Mouse (Mus musculus) midbrain, embryonic 13.5 days (tissue): Measurements from ENCODE around the gene Nat10. TPM values are rescaled to one million over a fixed set of nuclear protein-coding genes. Genes with fewer than 3 reads are reported as not detected.

ENCODE experiments used
- ATAC-seq: fragments of 200-750 bp; cut with Nextera tagmentation; 2 replicates; pipeline ENCODE4 v1.8.0; 2017; ENCODE audit warnings: mild to moderate bottlenecking, moderate TSS enrichment, moderate library complexity
- H3K27ac ChIP-seq: fragments of 300-500 bp; sonication (generic); 2 replicates; pipeline ENCODE4 v1.5.1; 2015; ENCODE audit warnings: inconsistent platforms, mild to moderate bottlenecking, moderate library complexity
- H3K27me3 ChIP-seq: fragments of 300-500 bp; sonication (generic); 2 replicates; pipeline ENCODE4 v1.6.1; 2015; ENCODE audit warnings: mild to moderate bottlenecking, inconsistent platforms
- H3K36me3 ChIP-seq: fragments of 300-500 bp; sonication (generic); 2 replicates; pipeline ENCODE4 v1.6.1; 2015; ENCODE audit warnings: mild to moderate bottlenecking, inconsistent platforms
- H3K4me1 ChIP-seq: fragments of 300-500 bp; sonication (generic); replicated peaks from 2 replicates; pipeline ENCODE4 v1.6.1; 2015; ENCODE audit warnings: inconsistent platforms
- H3K4me2 ChIP-seq: fragments of 300-500 bp; sonication (generic); replicated peaks from 2 replicates; pipeline ENCODE4 v1.6.1; 2015; ENCODE audit warnings: moderate library complexity, mild to moderate bottlenecking, inconsistent platforms
- H3K4me3 ChIP-seq: fragments of 300-500 bp; sonication (generic); replicated peaks from 2 replicates; pipeline ENCODE4 v1.5.1; 2015; ENCODE audit warnings: mild to moderate bottlenecking, inconsistent platforms
- H3K9ac ChIP-seq: fragments of 300-500 bp; sonication (generic); replicated peaks from 2 replicates; pipeline ENCODE4 v1.6.1; 2015; ENCODE audit warnings: mild to moderate bottlenecking, inconsistent platforms
- H3K9me3 ChIP-seq: fragments of 300-500 bp; sonication (generic); 2 replicates; pipeline ENCODE4 v1.6.1; 2016; ENCODE audit warnings: mild to moderate bottlenecking, inconsistent platforms
- WGBS: fragments of 180-500 bp; shearing (Covaris S2); methylation state at CpG from one replicate; pipeline ENCODE4 v1.1.7; 2015; 5-methylcytosine and 5-hydroxymethylcytosine counted together
- polyA plus RNA-seq: library from polyadenylated mRNA; unstranded; fragments of >200 nt; fragmentation: Nextera tagmentation; extraction: Ambion mirVana; gene quantifications from 2 replicates; pipeline ENCODE4 v1.2.1, GENCODE M21; 2015

Nat10 gene
- polyA plus RNA-seq, 1 experiment from 2014 or later, result 19.0 TPM

GRCm38 (mm10) chr2:103687143-103687542, 73.9 kb downstream of the Nat10 start:
- H3K27ac ChIP-seq, result no peak overlapping the region
- 0 out of 2 replicates have a peak, but pooled peaks cover 4% of the 10 kb centered on the region for H3K36me3 ChIP-seq
- ATAC-seq, result no peak; the same call in 1 of the 2 replicates
- no peak overlapping the region for H3K4me3 ChIP-seq
- no peak overlapping the region for H3K4me2 ChIP-seq
- H3K27me3 ChIP-seq, result 0 out of 2 replicates have a peak, but pooled peaks cover 3% of the 10 kb centered on the region
- H3K9me3 ChIP-seq, result no peaks in the 10 kb centered on the region; the same call in 1 of the 2 replicates
- peaks cover 34% of the 10 kb centered on the region for H3K4me1 ChIP-seq
- H3K9ac ChIP-seq, result no peak overlapping the region

- Histone ChIP-seq H3K4me2 (no peak overlapping the region), H3K9ac (no peak overlapping the region), H3K9me3 (no peaks in the 10 kb centered on the region; the same call in 1 of the 2 replicates), H3K4me3 (no peak overlapping the region), H3K4me1 (peaks cover 26% of the 10 kb centered on the region), H3K36me3 (0 out of 2 replicates have a peak, but pooled peaks cover 4% of the 10 kb centered on the region), H3K27me3 (no peaks in the 10 kb centered on the region), H3K27ac (no peak overlapping the region)
- 90% methylated on average over 4 of the region's 4 CpGs for WGBS
- no peak for ATAC-seq
Observed at GRCm38 (mm10) chr2:103685581-103685980, 75.5 kb downstream of the Nat10 start.

GRCm38 (mm10) chr2:103684926-103685577, 76.0 kb downstream of the Nat10 start:
- WGBS, result 78% methylated on average over 7 of the region's 7 CpGs
- no peak overlapping the region for H3K4me3 ChIP-seq
- H3K4me1 ChIP-seq, result peaks cover 21% of the 10 kb centered on the region
- H3K27ac ChIP-seq, result no peak overlapping the region
- no peak for ATAC-seq
- H3K27me3 ChIP-seq, result no peaks in the 10 kb centered on the region
- H3K36me3 ChIP-seq, result 0 out of 2 replicates have a peak, but pooled peaks cover 4% of the 10 kb centered on the region
- no peaks in the 10 kb centered on the region; the same call in 1 of the 2 replicates for H3K9me3 ChIP-seq
- no peak overlapping the region for H3K9ac ChIP-seq
- no peak overlapping the region for H3K4me2 ChIP-seq

GRCm38 (mm10) chr2:103684431-103684830, 76.6 kb downstream of the Nat10 start:
- Histone ChIP-seq H3K27me3 (no peaks in the 10 kb centered on the region), H3K9ac (no peak overlapping the region), H3K36me3 (0 out of 2 replicates have a peak, but pooled peaks cover 4% of the 10 kb centered on the region), H3K4me2 (no peak overlapping the region), H3K9me3 (no peaks in the 10 kb centered on the region; the same call in 1 of the 2 replicates), H3K27ac (no peak overlapping the region), H3K4me1 (peaks cover 19% of the 10 kb centered on the region), H3K4me3 (no peak overlapping the region)
- no peak for ATAC-seq
- WGBS, result 87% methylated on average over 2 of the region's 2 CpGs

GRCm38 (mm10) chr2:103682927-103683442, 78.1 kb downstream of the Nat10 start:
- Histone ChIP-seq H3K9me3 (no peaks in the 10 kb centered on the region), H3K4me2 (no peak overlapping the region), H3K9ac (no peak overlapping the region), H3K4me1 (peaks cover 16% of the 10 kb centered on the region), H3K4me3 (no peak overlapping the region), H3K36me3 (0 out of 2 replicates have a peak, but pooled peaks cover 4% of the 10 kb centered on the region), H3K27me3 (no peaks in the 10 kb centered on the region), H3K27ac (no peak overlapping the region)
- WGBS, result 75% methylated on average over 9 of the region's 9 CpGs
- no peak for ATAC-seq

GRCm38 (mm10) chr2:103682261-103682722, 78.8 kb downstream of the Nat10 start:
- H3K9ac ChIP-seq, result no peak overlapping the region
- ATAC-seq, result no peak
- peaks cover 9% of the 10 kb centered on the region for H3K4me1 ChIP-seq
- 0 out of 2 replicates have a peak, but pooled peaks cover 4% of the 10 kb centered on the region for H3K36me3 ChIP-seq
- H3K27ac ChIP-seq, result no peak overlapping the region
- H3K4me2 ChIP-seq, result no peak overlapping the region
- no peaks in the 10 kb centered on the region for H3K27me3 ChIP-seq
- H3K4me3 ChIP-seq, result no peak overlapping the region
- no peaks in the 10 kb centered on the region for H3K9me3 ChIP-seq
- WGBS, result 81% methylated on average over 9 of the region's 9 CpGs

GRCm38 (mm10) chr2:103681149-103681548, 79.9 kb downstream of the Nat10 start:
- no peak overlapping the region for H3K9ac ChIP-seq
- H3K9me3 ChIP-seq, result no peaks in the 10 kb centered on the region
- WGBS, result 90% methylated on average over 5 of the region's 5 CpGs
- H3K4me3 ChIP-seq, result no peak overlapping the region
- no peak overlapping the region for H3K27ac ChIP-seq
- 0 out of 2 replicates have a peak, but pooled peaks cover 4% of the 10 kb centered on the region for H3K36me3 ChIP-seq
- no peak overlapping the region for H3K4me2 ChIP-seq
- H3K4me1 ChIP-seq, result peaks cover 4% of the 10 kb centered on the region
- no peak for ATAC-seq
- no peaks in the 10 kb centered on the region for H3K27me3 ChIP-seq

GRCm38 (mm10) chr2:103680364-103681110, 80.5 kb downstream of the Nat10 start:
- WGBS, result 82% methylated on average over 9 of the region's 9 CpGs
- no peak for ATAC-seq
- Histone ChIP-seq H3K9me3 (no peaks in the 10 kb centered on the region), H3K27me3 (no peaks in the 10 kb centered on the region), H3K27ac (no peak overlapping the region), H3K4me2 (no peak overlapping the region), H3K4me1 (peaks cover 4% of the 10 kb centered on the region), H3K4me3 (no peak overlapping the region), H3K36me3 (0 out of 2 replicates have a peak, but pooled peaks cover 4% of the 10 kb centered on the region), H3K9ac (no peak overlapping the region)

GRCm38 (mm10) chr2:103678433-103678832, 82.6 kb downstream of the Nat10 start:
- 80% methylated on average over 6 of the region's 6 CpGs for WGBS
- Histone ChIP-seq H3K4me3 (no peak overlapping the region), H3K36me3 (0 out of 2 replicates have a peak, but pooled peaks cover 4% of the 10 kb centered on the region), H3K9me3 (no peaks in the 10 kb centered on the region), H3K27ac (no peak overlapping the region), H3K4me1 (peaks cover 4% of the 10 kb centered on the region), H3K4me2 (no peak overlapping the region), H3K27me3 (no peaks in the 10 kb centered on the region), H3K9ac (no peak overlapping the region)
- no peak for ATAC-seq

- H3K4me3 ChIP-seq, result no peak overlapping the region
- H3K4me1 ChIP-seq, result peaks cover 3% of the 10 kb centered on the region
- H3K9ac ChIP-seq, result no peak overlapping the region
- no peak overlapping the region for H3K27ac ChIP-seq
- no peaks in the 10 kb centered on the region for H3K27me3 ChIP-seq
- H3K4me2 ChIP-seq, result no peak overlapping the region
- H3K9me3 ChIP-seq, result no peaks in the 10 kb centered on the region
- 84% methylated on average over 7 of the region's 7 CpGs for WGBS
- ATAC-seq, result no peak
- H3K36me3 ChIP-seq, result no peaks in the 10 kb centered on the region
Observed at GRCm38 (mm10) chr2:103677614-103678369, 83.3 kb downstream of the Nat10 start.

GRCm38 (mm10) chr2:103676808-103677207, 84.3 kb downstream of the Nat10 start:
- WGBS, result 72% methylated on average over 2 of the region's 2 CpGs
- H3K27me3 ChIP-seq, result no peaks in the 10 kb centered on the region
- H3K36me3 ChIP-seq, result no peaks in the 10 kb centered on the region
- H3K4me3 ChIP-seq, result no peak overlapping the region
- no peak for ATAC-seq
- H3K4me1 ChIP-seq, result no peaks in the 10 kb centered on the region; the same call in 1 of the 2 replicates
- no peak overlapping the region for H3K4me2 ChIP-seq
- no peaks in the 10 kb centered on the region for H3K9me3 ChIP-seq
- H3K9ac ChIP-seq, result no peak overlapping the region
- no peak overlapping the region for H3K27ac ChIP-seq
